Mouse (Mus musculus) cortical plate, adult 2 months (tissue): ENCODE results near the gene Tspan32.

ENCODE experiments used
- CTCF ChIP-seq: fragments of 200-500 bp; IDR thresholded peaks from 2 replicates; pipeline ENCODE4 v1.5.1; 2011; ENCODE audit warnings: mild to moderate bottlenecking, control low read depth, low read length; ENCODE audit not compliant: insufficient read depth; ENCODE audit errors: extremely low read depth
- POLR2A ChIP-seq: fragments of 200-500 bp; IDR thresholded peaks from 2 replicates; pipeline ENCODE4 v1.6.1; 2011; ENCODE audit warnings: mild to moderate bottlenecking, low read length, control low read depth; ENCODE audit not compliant: insufficient read depth; ENCODE audit errors: extremely low read depth

DNA sequence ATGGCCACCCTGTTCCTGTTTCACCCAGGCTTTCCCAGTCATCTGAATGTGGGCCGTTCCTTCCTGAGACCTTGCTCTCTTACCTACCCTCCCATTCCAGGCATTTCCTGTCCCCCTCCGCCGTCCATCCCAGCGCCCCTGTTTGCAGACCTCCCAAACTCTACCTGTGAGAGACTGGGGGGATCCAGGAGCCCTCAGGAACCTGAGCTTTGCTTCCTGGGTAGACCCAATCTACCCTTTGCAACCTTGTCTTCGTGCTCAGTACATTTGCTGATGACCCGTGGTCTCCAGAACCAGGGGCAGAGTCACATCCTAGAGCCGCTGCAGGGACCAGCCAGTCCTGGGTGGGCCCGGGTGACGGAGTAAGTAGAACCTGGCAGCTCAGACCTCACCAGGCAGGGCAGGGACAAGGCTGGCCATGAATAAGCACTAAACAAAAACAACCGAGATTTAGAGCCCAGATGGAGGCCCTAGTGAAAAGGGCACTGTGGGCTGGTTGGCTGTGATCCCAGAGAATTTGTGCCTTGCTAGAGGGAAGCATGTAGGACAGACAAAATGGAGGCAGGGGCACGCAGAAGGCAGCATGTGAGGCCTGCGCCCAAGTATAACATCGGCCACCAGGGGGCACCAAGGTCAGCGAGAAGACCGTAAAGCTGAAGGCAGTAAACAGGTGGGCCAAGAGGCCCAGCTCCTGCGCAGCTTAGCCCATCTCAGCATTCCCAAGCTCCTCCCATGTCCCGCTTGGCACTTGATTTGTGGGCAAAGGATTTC is 2.9 kb downstream of the Tspan32 start:
- TF ChIP-seq CTCF: peak; percentile 72
- no peak for TF ChIP-seq POLR2A
